Mouse (Mus musculus) neural tube, embryonic 10.5 days (tissue): ENCODE data around the gene Sfi1.
A peak's percentile ranks its signal among the peaks of the same experiment; 100 is the strongest.
"Not testable (repeated sequence)": the region's sequence is repeated elsewhere in the genome, so short reads cannot be mapped to it uniquely, and the experiment has no call there.

ENCODE experiments used
- DNase-seq: peaks from one replicate; pipeline ENCODE4 v3.0.0-alpha.2; 2017; ENCODE audit warnings: low spot score; ENCODE audit errors: extremely low spot score

The Sfi1 gene

GRCm38 (mm10) chr11:3104501-3105260 is 88.6 kb downstream of the Sfi1 start:
- DNase-seq: not testable (repeated sequence)

GRCm38 (mm10) chr11:3103619-3104164 is 89.6 kb downstream of the Sfi1 start:
- no peak for DNase-seq

- not testable (repeated sequence) for DNase-seq
Measured at GRCm38 (mm10) chr11:3102626-3103025, 90.6 kb downstream of the Sfi1 start.

GRCm38 (mm10) chr11:3101875-3102494 is 91.3 kb downstream of the Sfi1 start:
- DNase-seq: no peak

GRCm38 (mm10) chr11:3101072-3101874 is 92.0 kb downstream of the Sfi1 start:
- DNase-seq: peak; percentile 21

- peak; percentile 27 for DNase-seq
Measured at GRCm38 (mm10) chr11:3100066-3100645, 93.1 kb downstream of the Sfi1 start.
